In genomic region chr11:75047066-75047465, GRCm38 (mm10) we compare ENCODE assay signal across 8 mouse cellular contexts.
DNase-seq lines count a peak whose midpoint lies in the region; ATAC-seq lines count a peak whose summit lies in the region.

No protein-coding gene starts in this region.

- no peak overlapping the region for H3K4me2 ChIP-seq in hindbrain, embryonic 15.5 days

- no peaks in the 10 kb centered on the region for H3K9me3 ChIP-seq in hindbrain, embryonic 15.5 days

- peak; percentile 63 for ATAC-seq in hindbrain, embryonic 15.5 days (ENCODE audit: low FRiP score, low read depth)
- no peak for ATAC-seq in megakaryocyte progenitor cell, adult 5-6 weeks (replicated peaks; ENCODE audit: poor library complexity)

- H3K27ac ChIP-seq in hindbrain, embryonic 15.5 days (replicated peaks) = peak overlapping the region; percentile 40; the same call in 1 of the 2 replicates

- no peak overlapping the region for H3K9ac ChIP-seq in hindbrain, embryonic 15.5 days

- H3K27me3 ChIP-seq in hindbrain, embryonic 15.5 days = no peaks in the 10 kb centered on the region

- H3K4me3 ChIP-seq in hindbrain, embryonic 15.5 days = no peak overlapping the region

- WGBS in hindbrain, embryonic 15.5 days = 47% methylated on average over 6 of the region's 6 CpGs

- peaks cover 3% of the 10 kb centered on the region; the same call in 1 of the 2 replicates for H3K36me3 ChIP-seq in hindbrain, embryonic 15.5 days

- peak; percentile 99 for DNase-seq in adipocyte (ENCODE audit: low spot score)
- peak; percentile 26 for DNase-seq in brain, embryonic 18.5 days (ENCODE audit: low read depth, low spot score)
- peak; percentile 95 for DNase-seq in gastrocnemius, adult 18-20 months (ENCODE audit: low spot score)
- peak; percentile 53 to 64 for DNase-seq in left cerebral cortex, adult 18-20 months (ENCODE audit: low spot score in 2 of 2)
- peak; percentile 76 for DNase-seq in mesoderm, embryonic 11.5 days (ENCODE audit: low read depth, low spot score)
- DNase-seq in urinary bladder, postnatal 25 days (ENCODE audit: low spot score) = peak; percentile 55

- peaks cover 23% of the 10 kb centered on the region for H3K4me1 ChIP-seq in hindbrain, embryonic 15.5 days (replicated peaks)

Comparison
In these comparisons a context has a peak if more than half of its experiments do, and no peak if none do; other contexts are left out.
1. DNase-seq: peak in every context shown above with its lines; median percentile 99 in adipocyte; 95 in gastrocnemius, adult 18-20 months; 76 in mesoderm, embryonic 11.5 days; 58 in left cerebral cortex, adult 18-20 months; 55 in urinary bladder, postnatal 25 days; 26 in brain, embryonic 18.5 days.